Mouse (Mus musculus): Measurements from ENCODE around the gene Kif5a.

The Kif5a gene

DNA sequence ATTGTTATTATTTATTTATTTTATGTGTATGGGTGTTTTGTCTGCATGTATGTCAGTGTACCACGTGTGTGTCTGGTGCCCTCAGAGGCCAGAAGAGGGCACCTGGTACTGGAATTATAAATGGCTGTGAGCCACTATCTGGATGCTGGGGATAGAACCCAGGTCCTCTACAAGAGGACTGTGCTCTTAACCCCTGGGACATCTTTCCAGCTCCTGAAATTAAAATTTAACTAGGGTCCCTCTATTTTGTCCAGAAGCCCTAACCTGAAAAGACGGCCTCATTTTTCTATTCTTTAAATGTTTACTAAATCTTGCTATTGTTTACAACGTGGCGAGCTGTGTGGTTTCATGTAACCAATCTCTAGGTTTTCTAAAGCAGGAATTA, 2.6 kb upstream of the Kif5a start:
- no peak for DNase-seq (ENCODE audit: low read depth)

DNA sequence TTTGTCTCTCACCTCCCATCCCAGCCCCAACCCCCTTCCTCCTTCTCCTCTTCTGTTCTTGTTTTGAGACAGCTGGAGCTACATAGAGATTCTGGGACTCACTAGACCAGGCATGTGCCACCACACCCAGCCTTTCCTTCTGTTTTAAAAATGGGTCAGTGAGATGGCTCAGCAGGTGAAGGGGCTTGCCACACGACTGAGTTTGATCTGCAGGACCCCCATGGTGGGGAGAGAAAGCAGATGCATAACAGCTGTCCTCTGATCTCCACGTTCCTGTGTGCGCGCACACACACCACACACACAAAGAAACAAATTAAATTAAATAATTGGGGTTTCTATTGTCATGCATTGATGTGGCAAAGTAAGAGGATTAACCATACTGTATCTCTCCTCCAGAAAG, 1.8 kb upstream of the Kif5a start:
- DNase-seq (ENCODE audit: low read depth), result no peak

DNA sequence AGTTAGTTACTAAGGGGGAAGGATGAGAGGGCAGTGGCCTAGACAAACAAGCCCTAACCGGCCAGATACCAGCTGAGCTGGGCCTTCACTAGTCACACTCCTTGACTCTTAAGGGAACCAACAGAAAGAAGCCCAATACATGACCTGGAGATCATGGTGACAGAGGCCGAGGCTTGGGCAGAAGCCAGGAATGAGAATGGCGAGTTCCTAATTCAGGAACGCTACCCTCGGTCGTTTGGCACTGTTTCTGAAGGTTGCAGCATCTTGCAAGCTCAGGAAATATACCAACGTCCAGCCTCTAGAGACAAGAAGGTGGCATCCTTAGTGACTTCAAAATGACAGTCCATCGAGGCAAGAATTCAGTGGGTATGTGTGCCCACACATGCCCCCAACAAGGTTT, 1.2 kb upstream of the Kif5a start:
- DNase-seq (ENCODE audit: low read depth), result no peak

DNA sequence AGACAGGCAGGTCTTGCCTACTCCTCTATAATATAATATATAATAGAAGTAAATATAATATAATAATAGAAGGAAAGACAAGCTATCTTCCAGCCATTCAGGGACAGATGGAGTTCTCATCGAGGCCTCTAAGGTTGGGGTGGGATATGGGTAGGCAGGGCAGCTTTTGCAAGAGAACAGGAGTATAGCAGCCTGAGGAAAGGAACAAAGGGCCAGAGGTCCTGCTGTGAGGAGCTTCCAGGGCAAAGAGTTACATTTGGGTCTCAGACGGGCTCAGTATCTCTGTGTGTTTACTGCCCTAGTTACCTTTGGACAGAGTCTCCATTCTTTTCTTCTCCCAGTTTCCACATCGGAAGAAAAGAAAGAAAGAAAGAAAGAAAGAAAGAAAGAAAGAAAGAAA, 483 bp upstream of the Kif5a start:
- no peak for DNase-seq (ENCODE audit: low read depth)

GRCm38 (mm10) chr10:127261706-127262547, 1.2 kb downstream of the Kif5a start:
- no peak for DNase-seq (ENCODE audit: low read depth)

DNA sequence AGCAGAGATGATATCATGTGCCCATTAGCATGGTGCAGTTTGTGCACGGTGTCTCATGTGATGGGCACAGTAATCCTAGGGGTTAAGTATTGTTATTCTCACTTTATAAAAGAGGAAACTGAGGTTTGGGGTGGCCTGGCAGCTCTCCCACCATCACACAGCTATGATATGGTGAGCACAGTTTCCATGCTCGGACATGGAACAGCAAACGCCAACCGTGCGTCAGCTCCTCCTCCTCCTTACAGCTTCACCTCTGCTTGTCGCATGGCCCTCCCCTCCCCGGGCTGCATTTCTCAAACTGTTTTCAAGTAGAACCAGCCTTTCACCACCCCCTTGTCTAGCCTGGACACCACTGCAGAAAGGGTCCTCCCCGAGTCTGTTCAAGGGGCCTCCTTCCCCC, 4.7 kb downstream of the Kif5a start:
- DNase-seq (ENCODE audit: low read depth), result no peak

GRCm38 (mm10) chr10:127257790-127258189, 5.4 kb downstream of the Kif5a start:
- no peak for DNase-seq (ENCODE audit: low read depth)

DNA sequence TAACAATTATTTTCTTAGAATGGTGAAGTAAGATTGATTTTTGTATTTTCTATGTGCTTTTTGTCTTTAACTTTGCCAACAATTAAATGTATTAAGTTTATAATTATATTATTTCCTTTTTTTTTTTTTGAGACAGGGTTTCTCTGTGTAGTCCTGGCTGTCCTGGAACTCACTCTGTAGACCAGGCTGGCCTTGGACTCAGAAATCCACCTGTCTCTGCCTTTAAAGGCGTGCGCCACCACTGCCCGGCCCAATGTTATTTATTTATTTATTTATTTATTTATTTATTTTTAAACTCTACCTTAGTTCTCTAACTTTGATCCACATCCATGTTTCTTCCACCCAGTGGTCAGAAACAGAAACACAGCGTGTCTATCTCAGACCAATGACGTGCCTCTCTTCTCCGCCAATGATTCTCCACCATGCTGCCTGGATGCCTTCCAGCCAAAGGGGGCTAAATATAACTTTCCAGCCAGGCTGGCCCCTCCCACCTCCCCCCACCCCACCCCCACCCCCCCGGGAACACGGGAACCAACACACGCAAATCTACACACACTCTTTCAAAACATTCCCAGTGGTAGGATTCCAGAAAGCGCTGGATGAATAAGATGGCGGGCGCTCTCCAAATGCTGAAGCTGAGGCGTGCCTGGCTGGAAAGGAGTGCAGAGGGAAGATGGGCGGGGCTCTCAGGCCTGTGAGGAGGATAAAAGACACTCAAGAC, 7.4 kb downstream of the Kif5a start:
- DNase-seq (ENCODE audit: low read depth), result peak; percentile 49

GRCm38 (mm10) chr10:127250810-127251209, 12.3 kb downstream of the Kif5a start:
- no peak for DNase-seq (ENCODE audit: low read depth)

DNA sequence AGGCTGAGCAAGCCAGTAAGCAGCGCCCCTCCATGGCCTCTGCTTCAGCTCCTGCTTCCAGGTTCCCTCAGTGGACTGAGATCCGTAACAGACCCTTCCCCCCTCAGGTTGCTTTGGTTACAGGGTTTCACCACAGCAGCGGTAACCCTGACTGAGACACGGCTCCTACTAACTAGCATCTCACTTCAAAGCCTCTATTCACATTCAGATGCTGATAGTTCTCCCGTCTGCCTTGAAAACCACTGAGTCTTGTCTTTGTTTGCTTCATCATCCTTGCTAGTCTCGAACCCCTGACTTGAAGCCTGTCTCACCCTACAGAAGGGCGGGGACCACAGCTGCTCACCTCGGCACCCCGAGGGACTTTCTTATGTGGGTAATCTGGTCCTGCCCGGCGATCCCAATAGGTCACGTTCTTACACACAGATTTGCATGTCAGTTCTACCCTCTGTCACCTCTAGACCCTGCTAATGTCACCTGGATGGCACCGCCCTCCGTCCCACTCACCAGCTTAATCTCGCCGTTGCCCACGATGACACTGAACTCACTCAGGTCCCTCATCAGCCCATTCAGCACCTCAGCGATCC, 24.8 kb downstream of the Kif5a start:
- DNase-seq (ENCODE audit: low read depth), result no peak

- DNase-seq (ENCODE audit: low read depth), result no peak
Observed at GRCm38 (mm10) chr10:127236541-127236940, 26.6 kb downstream of the Kif5a start.

GRCm38 (mm10) chr10:127233141-127233540, 30.0 kb downstream of the Kif5a start:
- no peak for DNase-seq (ENCODE audit: low read depth)

- DNase-seq (ENCODE audit: low read depth), result no peak
Observed at GRCm38 (mm10) chr10:127231741-127232140, 31.4 kb downstream of the Kif5a start.

GRCm38 (mm10) chr10:127230693-127231092, 32.5 kb downstream of the Kif5a start:
- DNase-seq (ENCODE audit: low read depth), result no peak

DNA sequence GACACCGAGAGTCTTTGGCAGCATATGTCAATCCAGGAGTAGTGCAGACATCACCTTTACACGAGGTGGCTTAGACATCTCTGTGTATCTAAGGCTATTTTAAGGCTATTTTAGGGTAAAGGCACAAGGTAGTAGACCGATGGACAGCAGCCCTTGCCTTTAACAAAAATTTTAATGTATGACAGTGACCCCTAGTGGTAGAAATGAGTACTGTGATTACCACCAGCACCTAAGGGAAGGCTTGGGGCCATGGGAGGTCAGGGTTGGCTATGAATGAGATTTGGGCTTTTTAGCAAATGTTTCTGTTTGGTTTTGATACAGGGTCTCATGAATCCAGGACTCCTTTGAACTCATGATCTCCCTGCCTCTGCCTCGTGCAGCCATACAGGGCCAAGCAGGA, 34.3 kb downstream of the Kif5a start:
- peak; percentile 67 for DNase-seq (ENCODE audit: low read depth)

DNA sequence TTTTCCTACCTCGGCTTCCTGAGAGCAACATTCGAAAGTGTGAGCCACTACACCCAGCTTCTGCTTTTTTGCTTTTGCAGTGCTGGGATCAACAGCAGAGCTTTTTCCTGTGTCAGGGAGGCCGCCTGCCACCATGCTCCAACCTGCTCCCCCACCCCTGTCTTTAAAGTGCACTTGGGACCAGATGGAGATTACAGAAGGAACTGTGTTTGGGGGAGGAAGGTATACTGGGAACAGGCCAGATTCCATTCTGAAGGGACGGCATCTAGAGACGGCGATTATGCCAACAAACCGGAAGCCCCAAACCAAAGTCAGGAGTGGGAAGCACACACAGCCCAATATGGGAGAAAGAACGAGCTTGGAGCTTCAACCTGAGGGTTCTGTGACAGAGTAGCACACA, 36.0 kb downstream of the Kif5a start:
- no peak for DNase-seq (ENCODE audit: low read depth)

DNA sequence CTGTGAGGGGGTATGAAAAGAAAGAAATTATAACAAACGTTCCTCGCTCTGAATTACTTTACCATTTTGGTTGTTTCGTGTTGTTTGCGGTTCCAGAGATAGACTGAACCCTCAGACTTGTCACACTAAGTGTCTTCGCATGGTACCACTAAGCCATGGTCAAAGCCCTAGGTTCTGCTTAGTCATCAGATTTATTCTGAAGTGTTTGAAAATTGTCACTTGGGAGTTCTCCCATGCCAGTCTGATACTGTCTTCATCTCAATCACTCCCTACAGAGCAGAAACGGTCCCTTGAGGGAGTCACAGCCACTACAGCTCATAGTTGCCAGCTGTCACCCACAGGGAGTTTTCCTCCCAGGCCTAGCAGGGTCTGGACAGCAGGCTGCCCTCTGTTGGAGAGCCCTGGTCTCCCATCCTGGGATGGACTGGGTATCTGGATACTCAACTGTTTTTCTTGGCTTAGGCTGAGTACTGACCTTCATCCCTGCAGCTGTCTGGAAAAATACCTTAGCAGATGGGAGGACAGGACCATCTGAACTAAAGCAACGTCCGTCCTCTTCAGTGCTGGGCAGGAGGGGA, 36.7 kb downstream of the Kif5a start:
- no peak for DNase-seq (ENCODE audit: low read depth)

DNA sequence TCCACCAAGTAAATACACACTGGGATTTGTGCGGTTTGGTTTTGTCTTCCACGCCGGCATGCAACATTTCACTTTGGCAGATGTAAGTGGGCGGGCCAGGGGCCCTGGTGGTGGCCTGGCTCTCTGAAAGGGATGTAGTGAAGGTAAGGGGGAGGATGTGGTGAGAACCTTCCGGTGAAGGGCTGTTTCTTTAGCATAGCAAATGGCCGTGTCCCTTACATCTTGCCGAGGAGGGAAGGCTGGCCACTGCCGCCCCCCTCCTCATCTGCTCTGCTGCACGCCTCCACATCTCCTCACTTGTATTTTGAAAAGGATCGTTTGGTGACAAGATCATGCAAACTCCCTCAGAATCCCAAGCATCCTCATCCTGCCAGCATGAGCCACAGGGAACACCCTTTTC, 37.4 kb downstream of the Kif5a start:
- no peak for DNase-seq (ENCODE audit: low read depth)

DNA sequence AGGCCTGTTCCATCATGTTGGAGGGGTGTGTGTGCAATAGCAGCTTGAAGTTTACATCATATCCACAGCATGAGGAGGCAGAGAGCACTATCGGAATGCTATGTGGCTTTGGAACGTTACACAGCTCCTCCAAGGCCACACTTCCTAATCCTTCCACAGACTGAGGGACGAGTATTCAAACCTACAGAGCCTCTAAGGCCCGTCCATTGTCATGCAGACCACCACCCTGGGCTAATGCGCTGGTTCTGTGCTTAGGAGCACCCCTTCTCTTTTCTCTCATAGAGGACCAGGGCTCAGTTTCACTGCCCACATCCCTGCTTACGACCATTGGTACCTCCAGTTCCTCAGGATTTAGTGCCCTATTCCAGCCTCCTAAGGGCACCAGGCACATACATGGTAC, 37.9 kb downstream of the Kif5a start:
- no peak for DNase-seq (ENCODE audit: low read depth)

GRCm38 (mm10) chr10:127218339-127218738, 44.8 kb downstream of the Kif5a start:
- no peak for DNase-seq (ENCODE audit: low read depth)

DNA sequence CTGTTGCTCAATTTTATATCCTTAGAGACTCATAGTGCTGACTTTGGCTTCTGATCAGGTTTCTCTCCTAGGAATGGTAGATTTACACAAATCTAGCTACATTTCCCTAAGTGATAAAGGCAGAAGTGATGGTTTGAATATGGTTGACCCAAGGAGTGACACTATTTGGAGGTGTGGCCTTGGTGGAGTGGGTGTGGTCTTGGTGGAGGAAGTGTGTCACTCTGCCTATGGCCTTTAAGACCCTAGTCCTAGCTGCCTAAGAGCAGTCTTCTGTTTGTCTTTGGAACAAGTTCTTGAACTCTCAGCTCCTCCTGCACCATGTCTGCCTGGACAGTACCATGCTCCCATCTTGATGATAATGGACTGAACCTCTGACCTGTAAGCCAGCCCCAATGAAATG, 46.0 kb downstream of the Kif5a start:
- DNase-seq (ENCODE audit: low read depth), result no peak

DNA sequence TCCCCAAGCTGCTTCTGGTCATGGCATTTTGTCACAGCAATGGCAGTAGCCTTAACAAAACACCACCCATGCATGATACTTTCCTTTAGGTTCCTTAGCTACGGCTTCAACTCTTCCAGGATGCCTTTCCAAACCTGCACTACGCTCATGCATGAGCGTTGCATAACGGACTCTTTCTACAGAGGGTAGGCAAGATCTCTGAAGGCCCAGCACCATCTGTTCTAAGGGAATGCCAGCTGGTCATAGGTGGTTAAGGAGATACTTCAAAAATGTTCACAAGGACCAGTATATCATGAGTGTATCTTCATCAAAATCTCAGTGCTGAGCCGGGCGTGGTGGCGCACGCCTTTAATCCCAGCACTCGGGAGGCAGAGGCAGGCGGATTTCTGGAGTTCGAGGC, 46.7 kb downstream of the Kif5a start:
- no peak for DNase-seq (ENCODE audit: low read depth)

GRCm38 (mm10) chr10:127214422-127214803, 48.7 kb downstream of the Kif5a start:
- no peak for DNase-seq (ENCODE audit: low read depth)
